Mouse (Mus musculus) forebrain, embryonic 15.5 days (tissue): ENCODE measurements at regions not wholly inside any gene's neighbourhood (a gene's known extent, or its start where the extent isn't known, plus 50 kb on each side); places are given as distances from the start of the nearest gene placed in this dataset.
A peak's percentile ranks its signal among the peaks of the same experiment; 100 is the strongest.
"Not testable (repeated sequence)": the region's sequence is repeated elsewhere in the genome, so short reads cannot be mapped to it uniquely, and the experiment has no call there.

Source experiments
- ATAC-seq: fragments of 200-750 bp; cut with Nextera tagmentation; replicated peaks from 2 replicates; pipeline ENCODE4 v1.8.0; 2017; ENCODE audit warnings: mild to moderate bottlenecking, moderate TSS enrichment, moderate library complexity
- H3K27ac ChIP-seq: fragments of 300-500 bp; sonication (generic); replicated peaks from 2 replicates; pipeline ENCODE4 v1.5.1; 2015; ENCODE audit warnings: mild to moderate bottlenecking, inconsistent platforms
- H3K27me3 ChIP-seq: fragments of 300-500 bp; sonication (generic); 2 replicates; pipeline ENCODE4 v1.6.1; 2015; ENCODE audit warnings: inconsistent platforms
- H3K36me3 ChIP-seq: fragments of 300-500 bp; sonication (generic); 2 replicates; pipeline ENCODE4 v1.6.1; 2015; ENCODE audit warnings: mild to moderate bottlenecking, inconsistent platforms
- H3K4me1 ChIP-seq: fragments of 300-500 bp; sonication (generic); 2 replicates; pipeline ENCODE4 v1.6.1; 2015; ENCODE audit warnings: inconsistent platforms
- H3K4me2 ChIP-seq: fragments of 300-500 bp; sonication (generic); replicated peaks from 2 replicates; pipeline ENCODE4 v1.6.1; 2015; ENCODE audit warnings: mild to moderate bottlenecking, inconsistent platforms
- H3K4me3 ChIP-seq: fragments of 300-500 bp; sonication (generic); 2 replicates; pipeline ENCODE4 v1.5.1; 2015; ENCODE audit warnings: mild to moderate bottlenecking, inconsistent platforms
- H3K9ac ChIP-seq: fragments of 300-500 bp; sonication (generic); replicated peaks from 2 replicates; pipeline ENCODE4 v1.6.1; 2015; ENCODE audit warnings: mild to moderate bottlenecking, inconsistent platforms
- H3K9me3 ChIP-seq: fragments of 300-500 bp; sonication (generic); 2 replicates; pipeline ENCODE4 v1.6.1; 2016; ENCODE audit warnings: inconsistent platforms
- WGBS: fragments of 180-500 bp; shearing (Covaris S2); methylation state at CpG from one replicate; pipeline ENCODE4 v1.1.7; 2015; ENCODE audit warnings: mixed read lengths; 5-methylcytosine and 5-hydroxymethylcytosine counted together

- Histone ChIP-seq H3K27me3 (no peaks in the 10 kb centered on the region), H3K9me3 (no peaks in the 10 kb centered on the region), H3K9ac (no peak overlapping the region), H3K36me3 (no peaks in the 10 kb centered on the region), H3K4me1 (no peaks in the 10 kb centered on the region), H3K27ac (no peak overlapping the region), H3K4me2 (no peak overlapping the region), H3K4me3 (no peak overlapping the region)
- no peak for ATAC-seq
- WGBS, result 31% methylated on average over 1 of the region's 1 CpGs
These were observed 163.1 kb downstream of the Ube2e3 start for GRCm38 (mm10) chr2:79030990-79031389.

GRCm38 (mm10) chr2:79036296-79036695 lies 168.4 kb downstream of the Ube2e3 start:
- no peaks in the 10 kb centered on the region for H3K27me3 ChIP-seq
- no peak for ATAC-seq
- no peaks in the 10 kb centered on the region for H3K9me3 ChIP-seq
- H3K9ac ChIP-seq, result no peak overlapping the region
- 81% methylated on average over 2 of the region's 2 CpGs for WGBS
- H3K4me1 ChIP-seq, result no peaks in the 10 kb centered on the region
- H3K4me3 ChIP-seq, result no peak overlapping the region
- H3K4me2 ChIP-seq, result no peak overlapping the region
- H3K36me3 ChIP-seq, result no peaks in the 10 kb centered on the region
- H3K27ac ChIP-seq, result no peak overlapping the region

- no peak overlapping the region for H3K4me2 ChIP-seq
- H3K9me3 ChIP-seq, result no peaks in the 10 kb centered on the region
- no peaks in the 10 kb centered on the region for H3K36me3 ChIP-seq
- WGBS, result 24% methylated on average over 5 of the region's 5 CpGs
- H3K4me3 ChIP-seq, result no peak overlapping the region
- H3K9ac ChIP-seq, result no peak overlapping the region
- no peak for ATAC-seq
- no peaks in the 10 kb centered on the region for H3K4me1 ChIP-seq
- H3K27me3 ChIP-seq, result no peaks in the 10 kb centered on the region
- H3K27ac ChIP-seq, result no peak overlapping the region
These were observed 170.7 kb downstream of the Ube2e3 start for GRCm38 (mm10) chr2:79038624-79039023.

- H3K36me3 ChIP-seq, ATAC-seq, H3K9ac ChIP-seq, H3K27ac ChIP-seq, H3K4me3 ChIP-seq, H3K9me3 ChIP-seq, H3K4me2 ChIP-seq, H3K4me1 ChIP-seq, H3K27me3 ChIP-seq: not testable (repeated sequence)
- WGBS, result 94% methylated on average over 3 of the region's 3 CpGs
These were observed 176.9 kb downstream of the Ube2e3 start for GRCm38 (mm10) chr2:79044804-79045203.

GRCm38 (mm10) chr2:79045508-79045907 lies 177.6 kb downstream of the Ube2e3 start:
- H3K4me3 ChIP-seq, result no peak overlapping the region
- H3K4me1 ChIP-seq, result peaks cover 8% of the 10 kb centered on the region
- H3K4me2 ChIP-seq, result no peak overlapping the region
- H3K9me3 ChIP-seq, result no peaks in the 10 kb centered on the region
- 75% methylated on average over 4 of the region's 4 CpGs for WGBS
- H3K36me3 ChIP-seq, result no peaks in the 10 kb centered on the region
- H3K27me3 ChIP-seq, result no peaks in the 10 kb centered on the region
- ATAC-seq, result no peak
- no peak overlapping the region for H3K9ac ChIP-seq
- no peak overlapping the region for H3K27ac ChIP-seq

GRCm38 (mm10) chr2:79048020-79048419 lies 180.1 kb downstream of the Ube2e3 start:
- peak overlapping the region; percentile 10 for H3K4me3 ChIP-seq
- WGBS, result 3% methylated on average over 7 of the region's 7 CpGs
- peak overlapping the region; percentile 67 for H3K27ac ChIP-seq
- H3K9ac ChIP-seq, result peak overlapping the region; percentile 31
- peak overlapping the region; percentile 37 for H3K4me2 ChIP-seq
- ATAC-seq, result peak; percentile 78
- H3K4me1 ChIP-seq, result peaks cover 8% of the 10 kb centered on the region
- no peaks in the 10 kb centered on the region for H3K27me3 ChIP-seq
- no peaks in the 10 kb centered on the region for H3K9me3 ChIP-seq
- no peaks in the 10 kb centered on the region for H3K36me3 ChIP-seq

GRCm38 (mm10) chr2:79048777-79049537 lies 181.0 kb downstream of the Ube2e3 start:
- WGBS, result 86% methylated on average over 5 of the region's 5 CpGs
- H3K4me1 ChIP-seq, result peaks cover 8% of the 10 kb centered on the region
- no peak overlapping the region for H3K4me3 ChIP-seq
- H3K9me3 ChIP-seq, result no peaks in the 10 kb centered on the region
- no peak overlapping the region for H3K9ac ChIP-seq
- no peak overlapping the region for H3K4me2 ChIP-seq
- no peak for ATAC-seq
- no peaks in the 10 kb centered on the region for H3K27me3 ChIP-seq
- no peak overlapping the region for H3K27ac ChIP-seq
- no peaks in the 10 kb centered on the region for H3K36me3 ChIP-seq

GRCm38 (mm10) chr2:79050495-79051046 lies 182.6 kb downstream of the Ube2e3 start:
- Histone ChIP-seq H3K27ac (no peak overlapping the region), H3K4me2 (no peak overlapping the region), H3K4me1 (peaks cover 8% of the 10 kb centered on the region), H3K4me3 (no peak overlapping the region), H3K9ac (no peak overlapping the region), H3K27me3 (no peaks in the 10 kb centered on the region), H3K36me3 (no peaks in the 10 kb centered on the region), H3K9me3 (no peaks in the 10 kb centered on the region)
- no peak for ATAC-seq
- WGBS, result 87% methylated on average over 1 of the region's 1 CpGs

- Histone ChIP-seq H3K4me3 (no peak overlapping the region), H3K27ac (no peak overlapping the region), H3K4me2 (no peak overlapping the region), H3K9ac (no peak overlapping the region), H3K36me3 (no peaks in the 10 kb centered on the region), H3K4me1 (peaks cover 8% of the 10 kb centered on the region), H3K9me3 (no peaks in the 10 kb centered on the region), H3K27me3 (no peaks in the 10 kb centered on the region)
- no peak for ATAC-seq
- WGBS, result 85% methylated on average over 1 of the region's 1 CpGs
These were observed 184.3 kb downstream of the Ube2e3 start for GRCm38 (mm10) chr2:79052226-79052625.

- H3K27me3 ChIP-seq, result no peaks in the 10 kb centered on the region
- no peak overlapping the region for H3K9ac ChIP-seq
- ATAC-seq, result no peak
- H3K4me2 ChIP-seq, result no peak overlapping the region
- WGBS, result 76% methylated on average over 2 of the region's 2 CpGs
- H3K36me3 ChIP-seq, result no peaks in the 10 kb centered on the region
- no peak overlapping the region for H3K4me3 ChIP-seq
- peaks cover 12% of the 10 kb centered on the region for H3K4me1 ChIP-seq
- no peaks in the 10 kb centered on the region for H3K9me3 ChIP-seq
- H3K27ac ChIP-seq, result no peak overlapping the region
These were observed 188.2 kb downstream of the Ube2e3 start for GRCm38 (mm10) chr2:79056138-79056537.

- WGBS, result 44% methylated on average over 7 of the region's 7 CpGs
- Histone ChIP-seq H3K27ac (peak overlapping the region; percentile 61), H3K4me2 (no peak overlapping the region), H3K4me1 (peaks cover 25% of the 10 kb centered on the region), H3K36me3 (no peaks in the 10 kb centered on the region), H3K9ac (no peak overlapping the region), H3K27me3 (no peaks in the 10 kb centered on the region), H3K4me3 (no peak overlapping the region), H3K9me3 (no peaks in the 10 kb centered on the region)
- peak; percentile 59 for ATAC-seq
These were observed 191.4 kb downstream of the Ube2e3 start for GRCm38 (mm10) chr2:79059115-79059943.

GRCm38 (mm10) chr2:79059944-79060238 lies 192.0 kb downstream of the Ube2e3 start:
- no peaks in the 10 kb centered on the region for H3K9me3 ChIP-seq
- H3K4me1 ChIP-seq, result peaks cover 25% of the 10 kb centered on the region
- H3K9ac ChIP-seq, result no peak overlapping the region
- no peak overlapping the region for H3K4me2 ChIP-seq
- H3K27me3 ChIP-seq, result no peaks in the 10 kb centered on the region
- no peak overlapping the region for H3K4me3 ChIP-seq
- 0 out of 2 replicates have a peak, but pooled peaks have one; percentile 12 for ATAC-seq
- H3K36me3 ChIP-seq, result no peaks in the 10 kb centered on the region
- WGBS, result 69% methylated on average over 4 of the region's 4 CpGs
- peak overlapping the region; percentile 61 for H3K27ac ChIP-seq
